Mouse (Mus musculus) spleen, adult 2 months (tissue): ENCODE measurements around the gene Gm11992. TPM values are rescaled to one million over a fixed set of nuclear protein-coding genes. Genes with fewer than 3 reads are reported as not detected.

ENCODE experiments used
- DNase-seq, 2 experiments: peaks; one replicate each; pipeline versions ENCODE4 v3.0.0 to v3.0.0-alpha.2; 2012 to 2021; ENCODE audit warnings: low spot score in 2 of 2, low read depth in 1 of 2
- H3K27ac ChIP-seq: fragments of 200-500 bp; 2 replicates; pipeline ENCODE4 v1.5.1; 2012; ENCODE audit warnings: low read length, inconsistent platforms; ENCODE audit not compliant: insufficient read depth
- H3K27me3 ChIP-seq: fragments of 200-500 bp; 2 replicates; pipeline ENCODE4 v1.6.1; 2012; ENCODE audit warnings: mild to moderate bottlenecking, moderate library complexity, low read length, inconsistent platforms; ENCODE audit not compliant: control insufficient read depth, insufficient read depth
- H3K36me3 ChIP-seq: fragments of 200-500 bp; 2 replicates; pipeline ENCODE4 v1.6.1; 2012; ENCODE audit warnings: mild to moderate bottlenecking, low read length, inconsistent platforms; ENCODE audit not compliant: control insufficient read depth, insufficient read depth
- H3K4me1 ChIP-seq: fragments of 200-500 bp; 2 replicates; pipeline ENCODE4 v1.6.1; 2011; ENCODE audit warnings: inconsistent platforms; ENCODE audit not compliant: control insufficient read depth, insufficient read depth, insufficient read length
- H3K4me3 ChIP-seq: fragments of 200-500 bp; 2 replicates; pipeline ENCODE4 v1.5.1; 2011; ENCODE audit warnings: mild to moderate bottlenecking, inconsistent platforms; ENCODE audit not compliant: insufficient read depth, insufficient read length; ENCODE audit errors: extremely low read depth
- CTCF ChIP-seq: fragments of 200-500 bp; IDR thresholded peaks from 2 replicates; pipeline ENCODE4 v1.5.1; 2011; ENCODE audit warnings: mild to moderate bottlenecking, inconsistent platforms; ENCODE audit not compliant: insufficient read depth, insufficient read length, insufficient replicate concordance; ENCODE audit errors: extremely low read depth
- POLR2A ChIP-seq: fragments of 200-500 bp; IDR thresholded peaks from 2 replicates; pipeline ENCODE4 v1.6.1; 2011; ENCODE audit warnings: low read depth, low read length, inconsistent platforms
- WGBS: fragments of 180-500 bp; shearing (Covaris S2); methylation state at CpG from one replicate; pipeline ENCODE4 v1.1.7; 2018; 5-methylcytosine and 5-hydroxymethylcytosine counted together
- polyA plus RNA-seq: library from polyadenylated mRNA; depleted of rRNA; stranded (reverse); fragments of >200 nt; gene quantifications from 2 replicates; pipeline ENCODE4 v1.2.3, GENCODE M21; 2012

Gene Gm11992
- polyA plus RNA-seq, 1 experiment, result 0.05 TPM

GRCm38 (mm10) chr11:9048703-9049060, 288 bp downstream of the Gm11992 start, which contains the start of gene Sun3:
Gene Sun3, minus strand, starts transcription at chr11:9048991.
- Histone ChIP-seq H3K4me3 (peak within 1 kb of the TSS; percentile 33), H3K4me1 (no peaks in the 10 kb centered on the region), H3K27me3 (no peaks in the 10 kb centered on the region), H3K27ac (no peak within 1 kb of the TSS), H3K36me3 (no peaks in the 10 kb centered on the region)
- 3% methylated on average over 18 of the region's 18 CpGs for WGBS
- TF ChIP-seq CTCF (no peak), POLR2A (no peak)
- no peak for DNase-seq

GRCm38 (mm10) chr11:9050241-9050640, 1.8 kb downstream of the Gm11992 start:
- H3K27me3 ChIP-seq, result no peaks in the 10 kb centered on the region
- H3K27ac ChIP-seq, result no peak overlapping the region
- no peaks in the 10 kb centered on the region for H3K36me3 ChIP-seq
- no peak for TF ChIP-seq CTCF
- no peak for TF ChIP-seq POLR2A
- no peak overlapping the region for H3K4me3 ChIP-seq
- H3K4me1 ChIP-seq, result no peaks in the 10 kb centered on the region
- no peak for DNase-seq
- WGBS, result 90% methylated on average over 4 of the region's 4 CpGs

- DNase-seq, result no peak
- WGBS, result 65% methylated on average over 2 of the region's 2 CpGs
- TF ChIP-seq POLR2A (no peak), CTCF (no peak)
- H3K36me3 ChIP-seq, result no peaks in the 10 kb centered on the region
- no peaks in the 10 kb centered on the region for H3K27me3 ChIP-seq
- no peak overlapping the region for H3K27ac ChIP-seq
- no peak overlapping the region for H3K4me3 ChIP-seq
- H3K4me1 ChIP-seq, result no peaks in the 10 kb centered on the region
Measured at GRCm38 (mm10) chr11:9051895-9052294, 3.5 kb downstream of the Gm11992 start.

GRCm38 (mm10) chr11:9056937-9057336, 8.5 kb downstream of the Gm11992 start:
- H3K4me1 ChIP-seq, result no peaks in the 10 kb centered on the region
- TF ChIP-seq CTCF, result no peak
- no peak for TF ChIP-seq POLR2A
- no peaks in the 10 kb centered on the region for H3K36me3 ChIP-seq
- H3K27me3 ChIP-seq, result no peaks in the 10 kb centered on the region
- DNase-seq, result no peak
- no peak overlapping the region for H3K4me3 ChIP-seq
- 48% methylated on average over 2 of the region's 2 CpGs for WGBS
- H3K27ac ChIP-seq, result no peak overlapping the region

- DNase-seq, result no peak
Measured at GRCm38 (mm10) chr11:9057711-9058110, 9.3 kb downstream of the Gm11992 start.

GRCm38 (mm10) chr11:9060029-9060428, 11.6 kb downstream of the Gm11992 start:
- Histone ChIP-seq H3K4me1 (no peaks in the 10 kb centered on the region), H3K27ac (no peak overlapping the region), H3K4me3 (no peak overlapping the region), H3K27me3 (no peaks in the 10 kb centered on the region), H3K36me3 (no peaks in the 10 kb centered on the region)
- TF ChIP-seq POLR2A, result no peak
- no peak for TF ChIP-seq CTCF
- WGBS, result 4% methylated on average over 1 of the region's 1 CpGs
- DNase-seq, result no peak

More at GRCm38 (mm10) chr11:9057711-9058110, 9.3 kb downstream of the Gm11992 start:
- Histone ChIP-seq H3K27ac (no peak overlapping the region), H3K27me3 (no peaks in the 10 kb centered on the region), H3K36me3 (no peaks in the 10 kb centered on the region), H3K4me3 (no peak overlapping the region), H3K4me1 (no peaks in the 10 kb centered on the region)
- TF ChIP-seq POLR2A, result no peak
- no peak for TF ChIP-seq CTCF
- WGBS, result 93% methylated on average over 4 of the region's 4 CpGs

GRCm38 (mm10) chr11:9060484-9060883, 12.1 kb downstream of the Gm11992 start:
- no peaks in the 10 kb centered on the region for H3K36me3 ChIP-seq
- H3K27ac ChIP-seq, result no peak overlapping the region
- TF ChIP-seq POLR2A (no peak), CTCF (no peak)
- no peak for DNase-seq
- WGBS, result 25% methylated on average over 5 of the region's 5 CpGs
- no peak overlapping the region for H3K4me3 ChIP-seq
- no peaks in the 10 kb centered on the region for H3K4me1 ChIP-seq
- H3K27me3 ChIP-seq, result no peaks in the 10 kb centered on the region
